Mouse (Mus musculus) small intestine, adult 2 months (tissue): ENCODE data around the gene Ppm1l.

Experiments
- CTCF ChIP-seq: fragments of 200-500 bp; IDR thresholded peaks from 2 replicates; pipeline ENCODE4 v1.5.1; 2012; ENCODE audit warnings: low read depth, mild to moderate bottlenecking, control low read depth, inconsistent platforms, low read length, moderate library complexity, mixed read lengths; ENCODE audit not compliant: insufficient replicate concordance, insufficient read length; ENCODE audit errors: extremely low read depth
- POLR2A ChIP-seq: fragments of 200-500 bp; IDR thresholded peaks from 2 replicates; pipeline ENCODE4 v1.6.1; 2012; ENCODE audit warnings: low read depth, mild to moderate bottlenecking, control low read depth, inconsistent platforms, low read length, moderate library complexity

- no peak for TF ChIP-seq CTCF
- no peak for TF ChIP-seq POLR2A
These were observed 24.0 kb upstream of the Ppm1l start for GRCm38 (mm10) chr3:69292628-69293027.
